Mouse (Mus musculus) stomach, postnatal 0 days (tissue): Measurements from ENCODE around the gene Vipas39. TPM values are rescaled to one million over a fixed set of nuclear protein-coding genes. Genes with fewer than 3 reads are reported as not detected.
A peak's percentile ranks its signal among the peaks of the same experiment; 100 is the strongest.
"Not testable (repeated sequence)": the region's sequence is repeated elsewhere in the genome, so short reads cannot be mapped to it uniquely, and the experiment has no call there.

ENCODE experiments used
- ATAC-seq: fragments of 200-750 bp; cut with Nextera tagmentation; 2 replicates; pipeline ENCODE4 v1.8.0; 2017; ENCODE audit not compliant: low FRiP score, low TSS enrichment
- DNase-seq: peaks from one replicate; pipeline ENCODE4 v3.0.0-alpha.2; 2016; ENCODE audit warnings: low spot score
- H3K27ac ChIP-seq: fragments of 300-500 bp; sonication (generic); replicated peaks from 2 replicates; pipeline ENCODE4 v1.5.1; 2014; ENCODE audit warnings: mild to moderate bottlenecking, control low read depth
- H3K27me3 ChIP-seq: fragments of 300-500 bp; sonication (generic); 2 replicates; pipeline ENCODE4 v1.6.1; 2014; ENCODE audit warnings: low read length; ENCODE audit not compliant: control insufficient read depth, insufficient read depth
- H3K36me3 ChIP-seq: fragments of 300-500 bp; sonication (generic); 2 replicates; pipeline ENCODE4 v1.6.1; 2014; ENCODE audit warnings: low read length, mixed read lengths; ENCODE audit not compliant: control insufficient read depth, insufficient read depth
- H3K4me1 ChIP-seq: fragments of 300-500 bp; sonication (generic); replicated peaks from 2 replicates; pipeline ENCODE4 v1.6.1; 2014; ENCODE audit warnings: antibody characterized with exemption; ENCODE audit not compliant: control insufficient read depth, insufficient read depth
- H3K4me2 ChIP-seq: fragments of 300-500 bp; sonication (generic); replicated peaks from 2 replicates; pipeline ENCODE4 v1.6.1; 2014; ENCODE audit warnings: low read depth, mild to moderate bottlenecking, control low read depth, moderate library complexity
- H3K4me3 ChIP-seq: fragments of 300-500 bp; sonication (generic); 2 replicates; pipeline ENCODE4 v1.5.1; 2014; ENCODE audit warnings: low read depth, low read length, control low read depth
- H3K9ac ChIP-seq: fragments of 300-500 bp; sonication (generic); 2 replicates; pipeline ENCODE4 v1.6.1; 2014; ENCODE audit warnings: mild to moderate bottlenecking, low read length, control low read depth, mixed read lengths
- H3K9me3 ChIP-seq: fragments of 300-500 bp; sonication (generic); 2 replicates; pipeline ENCODE4 v1.6.1; 2016; ENCODE audit warnings: low read length; ENCODE audit not compliant: control insufficient read depth
- CTCF ChIP-seq: IDR thresholded peaks from 2 replicates; pipeline ENCODE4 v1.5.1; 2016; ENCODE audit warnings: antibody characterized with exemption, low read depth, mild to moderate bottlenecking, moderate library complexity
- EP300 ChIP-seq: optimal IDR thresholded peaks from 2 replicates; pipeline ENCODE3; 2016; ENCODE audit warnings: antibody characterized with exemption
- WGBS: fragments of 180-500 bp; shearing (Covaris S2); extraction: QIAGEN DNeasy Blood & Tissue Kit; methylation state at CpG from one replicate; pipeline ENCODE4 v1.1.7; 2014; 5-methylcytosine and 5-hydroxymethylcytosine counted together
- polyA plus RNA-seq: library from polyadenylated mRNA; unstranded; fragments of >200 nt; fragmentation: Nextera tagmentation; extraction: Ambion mirVana; gene quantifications from 2 replicates; pipeline ENCODE4 v1.2.1, GENCODE M21; 2015

Gene Vipas39
- polyA plus RNA-seq, 1 experiment from 2014 or later: 20.7 TPM

GRCm38 (mm10) chr12:87283706-87284105, 17.6 kb upstream of the Vipas39 start:
- H3K27ac ChIP-seq: no peak overlapping the region
- no peaks in the 10 kb centered on the region for H3K9me3 ChIP-seq
- H3K4me3 ChIP-seq: no peak overlapping the region
- H3K4me1 ChIP-seq: no peaks in the 10 kb centered on the region
- H3K9ac ChIP-seq: no peak overlapping the region
- H3K36me3 ChIP-seq: no peaks in the 10 kb centered on the region
- H3K4me2 ChIP-seq: no peak overlapping the region
- WGBS: 67% methylated on average over 7 of the region's 7 CpGs
- H3K27me3 ChIP-seq: no peaks in the 10 kb centered on the region
- ATAC-seq (no peak), DNase-seq (no peak)
- TF ChIP-seq CTCF: no peak

GRCm38 (mm10) chr12:87282743-87283142, 16.7 kb upstream of the Vipas39 start:
- no peak overlapping the region for H3K4me2 ChIP-seq
- no peak for TF ChIP-seq CTCF
- no peak for TF ChIP-seq EP300
- no peaks in the 10 kb centered on the region for H3K9me3 ChIP-seq
- H3K27ac ChIP-seq: no peak overlapping the region
- no peak overlapping the region for H3K9ac ChIP-seq
- no peaks in the 10 kb centered on the region for H3K27me3 ChIP-seq
- no peak overlapping the region for H3K4me3 ChIP-seq
- no peaks in the 10 kb centered on the region for H3K36me3 ChIP-seq
- no peaks in the 10 kb centered on the region for H3K4me1 ChIP-seq
- no peak for ATAC-seq
- no peak for DNase-seq
- WGBS: 87% methylated on average over 4 of the region's 4 CpGs

DNA sequence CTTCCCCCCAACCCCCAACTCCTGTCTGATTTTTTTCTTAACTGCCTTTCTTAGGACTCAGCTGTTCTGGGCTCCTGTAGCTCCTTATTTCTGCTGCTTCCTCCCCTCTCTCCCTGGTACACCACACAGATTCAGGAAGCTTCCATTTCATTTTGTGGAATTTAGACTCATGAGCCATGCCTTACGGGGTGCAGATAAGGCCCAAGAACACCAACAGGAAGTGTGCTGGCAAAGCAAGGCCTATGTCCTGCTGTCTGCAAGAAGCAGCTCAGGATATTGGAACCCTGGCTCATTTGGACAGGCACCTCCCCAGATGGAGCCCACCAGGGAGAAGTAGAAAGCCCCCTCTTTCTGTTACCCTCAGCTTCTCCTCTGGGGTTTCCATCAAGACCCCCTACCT, 15.7 kb upstream of the Vipas39 start:
- no peak overlapping the region for H3K4me3 ChIP-seq
- DNase-seq (no peak), ATAC-seq (no peak)
- no peaks in the 10 kb centered on the region for H3K9me3 ChIP-seq
- H3K9ac ChIP-seq: no peak overlapping the region
- TF ChIP-seq EP300 (no peak), CTCF (no peak)
- no peak overlapping the region for H3K4me2 ChIP-seq
- no peak overlapping the region for H3K27ac ChIP-seq
- H3K4me1 ChIP-seq: no peaks in the 10 kb centered on the region
- whole genome bisulfite sequencing: 67% methylated on average over 1 of the region's 1 CpGs
- no peaks in the 10 kb centered on the region for H3K27me3 ChIP-seq
- H3K36me3 ChIP-seq: no peaks in the 10 kb centered on the region

- no peak overlapping the region for H3K4me2 ChIP-seq
Measured at GRCm38 (mm10) chr12:87279879-87280278, 13.8 kb upstream of the Vipas39 start.

DNA sequence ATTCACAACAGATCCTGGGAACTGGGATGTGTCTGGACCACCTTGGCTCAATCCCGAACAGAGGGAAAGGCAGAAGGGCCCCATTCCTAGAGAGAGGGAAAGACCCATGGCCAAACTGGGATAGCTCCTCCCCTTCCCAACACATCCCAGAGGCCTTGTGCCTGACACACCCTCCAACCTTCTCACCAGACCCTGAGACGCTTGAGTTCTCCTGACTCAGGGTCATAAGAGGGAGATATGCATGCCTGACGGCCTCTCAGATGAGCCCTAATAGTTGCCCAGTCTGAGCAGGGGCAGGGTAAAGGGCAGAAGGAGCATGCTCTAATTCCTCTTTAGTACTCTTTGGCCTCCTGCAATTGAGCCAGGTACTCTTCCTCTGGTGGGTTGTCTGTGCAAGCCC, 13.3 kb upstream of the Vipas39 start:
- Histone ChIP-seq H3K4me2 (no peak overlapping the region), H3K4me3 (no peak overlapping the region), H3K36me3 (no peaks in the 10 kb centered on the region), H3K27ac (no peak overlapping the region), H3K27me3 (no peaks in the 10 kb centered on the region), H3K4me1 (no peaks in the 10 kb centered on the region), H3K9ac (no peak overlapping the region), H3K9me3 (no peaks in the 10 kb centered on the region)
- ATAC-seq (peak; percentile 22; the same call in 1 of the 2 replicates), DNase-seq (no peak)
- WGBS: 43% methylated on average over 3 of the region's 3 CpGs
- no peak for TF ChIP-seq CTCF
- TF ChIP-seq EP300: no peak

More at GRCm38 (mm10) chr12:87279879-87280278, 13.8 kb upstream of the Vipas39 start:
- ATAC-seq: no peak
- H3K9ac ChIP-seq: no peak overlapping the region
- no peak overlapping the region for H3K27ac ChIP-seq
- TF ChIP-seq CTCF (peak; percentile 39), EP300 (no peak)
- H3K9me3 ChIP-seq: no peaks in the 10 kb centered on the region
- DNase-seq: no peak
- no peaks in the 10 kb centered on the region for H3K27me3 ChIP-seq
- no peaks in the 10 kb centered on the region for H3K4me1 ChIP-seq
- WGBS: 51% methylated on average over 14 of the region's 14 CpGs
- no peaks in the 10 kb centered on the region for H3K36me3 ChIP-seq
- H3K4me3 ChIP-seq: no peak overlapping the region

DNA sequence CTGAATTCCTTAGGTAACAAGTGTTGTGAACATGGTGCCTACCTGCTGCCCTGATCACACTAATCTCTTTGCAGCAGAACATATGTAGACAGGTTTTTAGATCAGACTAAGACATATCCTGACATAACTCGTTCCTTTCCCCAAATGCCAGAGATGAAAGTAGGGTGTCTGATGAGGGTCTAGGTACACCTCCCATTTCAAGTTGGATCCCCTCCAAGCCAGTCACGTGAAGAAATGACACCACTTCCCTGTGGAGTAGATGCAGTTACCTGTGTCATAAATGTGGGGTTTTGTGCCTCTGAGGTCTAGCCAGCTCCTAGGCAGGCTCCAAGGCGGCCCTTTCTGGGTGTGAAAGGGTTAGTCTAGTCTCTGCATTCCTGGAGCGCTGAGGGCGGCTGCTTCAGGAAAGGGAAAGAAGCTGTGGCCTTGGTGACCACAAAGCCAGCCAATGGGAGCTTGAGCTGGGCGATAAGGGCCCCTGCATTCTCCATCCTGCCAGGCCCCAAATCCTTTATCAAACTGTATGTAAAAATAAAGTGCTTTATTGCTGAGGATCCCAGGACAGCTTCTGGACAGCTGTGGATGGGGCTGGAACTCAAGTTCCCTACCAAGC, 12.2 kb upstream of the Vipas39 start:
- peak; percentile 57; the same call in 1 of the 2 replicates for ATAC-seq
- peak; percentile 41 for DNase-seq
- 12% methylated on average over 6 of the region's 6 CpGs for WGBS
- H3K36me3 ChIP-seq: peaks cover 3% of the 10 kb centered on the region; the same call in 1 of the 2 replicates
- no peaks in the 10 kb centered on the region for H3K27me3 ChIP-seq
- H3K4me3 ChIP-seq: no peak overlapping the region
- H3K4me1 ChIP-seq: no peaks in the 10 kb centered on the region
- no peak overlapping the region for H3K9ac ChIP-seq
- no peaks in the 10 kb centered on the region for H3K9me3 ChIP-seq
- H3K27ac ChIP-seq: no peak overlapping the region
- no peak overlapping the region; the same call in 1 of the 2 replicates for H3K4me2 ChIP-seq
- TF ChIP-seq EP300 (no peak), CTCF (no peak)

DNA sequence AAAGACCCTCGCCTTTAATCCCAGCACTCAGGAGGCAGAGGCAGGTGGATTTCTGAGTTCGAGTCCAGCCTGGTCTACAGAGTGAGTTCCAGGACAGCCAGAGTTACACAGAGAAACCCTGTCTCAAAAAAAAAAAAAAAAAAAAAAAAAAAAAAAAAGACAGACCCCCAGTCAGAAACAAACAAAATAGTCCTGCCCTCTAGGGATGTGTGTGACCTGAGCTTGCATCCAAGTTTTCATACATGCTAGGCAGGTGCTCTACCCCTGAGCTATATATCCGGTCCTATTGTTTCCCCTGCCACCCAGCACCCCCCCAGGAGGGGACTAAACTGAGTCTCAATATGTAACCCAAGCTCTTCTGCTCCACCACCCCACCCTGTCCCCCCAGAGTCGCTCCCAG, 11.2 kb upstream of the Vipas39 start:
- DNase-seq, H3K4me2 ChIP-seq, ATAC-seq, H3K9ac ChIP-seq, H3K27ac ChIP-seq, H3K4me3 ChIP-seq, H3K9me3 ChIP-seq, H3K4me1 ChIP-seq, H3K27me3 ChIP-seq: not testable (repeated sequence)
- 85% methylated on average over 4 of the region's 4 CpGs for WGBS
- peaks cover 12% of the 10 kb centered on the region for H3K36me3 ChIP-seq
